Mouse (Mus musculus) frontal cortex, adult 2 months (tissue): ENCODE measurements around the gene Arsb. TPM values are rescaled to one million over a fixed set of nuclear protein-coding genes. Genes with fewer than 3 reads are reported as not detected.
A peak's percentile ranks its signal among the peaks of the same experiment; 100 is the strongest.

Experiments used
- DNase-seq, 2 experiments: peaks; one replicate each; pipeline ENCODE4 v3.0.0; 2022; ENCODE audit warnings: low spot score in 1 of 2; ENCODE audit errors: extremely low spot score in 1 of 2
- polyA plus RNA-seq: library from polyadenylated mRNA; depleted of rRNA; stranded (reverse); fragments of >200 nt; gene quantifications from 2 replicates; pipeline ENCODE4 v1.2.3, GENCODE M21; 2012; rRNA removed

The Arsb gene
- polyA plus RNA-seq, result 77.5 and 82.4 TPM in 2 replicates

DNA sequence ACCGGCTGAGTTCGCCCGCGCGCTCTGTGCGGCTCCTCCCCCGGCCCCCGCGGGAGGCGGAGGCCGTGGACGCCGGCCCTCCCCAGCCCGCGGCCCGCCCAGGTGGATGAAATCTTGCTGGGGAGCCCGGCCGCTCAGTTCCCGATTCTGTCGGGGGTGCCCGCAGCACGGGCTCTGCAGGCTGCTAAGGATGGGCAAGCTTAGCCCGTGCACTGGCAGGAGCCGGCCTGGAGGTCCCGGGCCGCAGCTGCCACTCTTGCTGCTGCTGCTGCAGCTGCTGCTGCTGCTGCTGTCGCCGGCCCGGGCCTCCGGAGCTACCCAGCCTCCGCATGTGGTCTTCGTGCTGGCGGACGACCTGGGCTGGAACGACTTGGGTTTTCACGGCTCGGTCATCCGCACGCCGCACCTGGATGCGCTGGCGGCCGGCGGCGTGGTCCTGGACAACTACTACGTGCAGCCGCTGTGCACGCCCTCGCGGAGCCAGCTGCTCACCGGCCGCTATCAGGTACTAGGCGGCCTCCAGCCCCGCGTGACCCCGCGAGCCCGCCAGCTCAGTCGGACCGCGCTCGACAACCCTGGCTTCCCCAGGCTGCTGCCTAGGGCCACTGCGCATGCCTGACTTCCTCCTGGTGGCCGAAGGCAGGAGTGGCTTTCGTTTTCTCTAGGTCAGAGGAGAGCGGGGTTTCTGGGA, at the start of gene Arsb:
Gene Arsb, plus strand, starts transcription at position 43 of the 691 bp plus-strand sequence.
- DNase-seq, result peak; percentile 38 to 79

DNA sequence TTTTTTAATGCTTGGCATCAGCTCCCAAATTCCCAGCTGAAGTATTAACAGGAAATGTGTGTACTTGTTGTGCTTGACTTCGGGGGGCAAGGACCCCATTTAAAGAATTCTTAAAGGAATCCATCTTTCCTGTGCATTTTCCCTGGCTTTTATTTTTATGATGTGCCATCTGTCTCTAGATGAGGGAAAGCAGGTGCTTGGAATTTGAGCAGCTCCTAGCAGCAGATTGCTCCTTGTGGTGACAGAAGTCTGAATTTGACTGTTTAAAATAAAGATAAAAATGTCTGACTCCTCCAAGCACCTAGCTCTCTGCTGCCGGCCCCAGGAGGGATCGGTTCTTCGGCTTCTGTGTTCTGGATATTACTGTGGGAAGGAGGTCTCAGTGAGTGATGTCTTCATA, 49.5 kb upstream of the Arsb start:
- peak in 1 of 2 experiments; percentile 57 for DNase-seq

DNA sequence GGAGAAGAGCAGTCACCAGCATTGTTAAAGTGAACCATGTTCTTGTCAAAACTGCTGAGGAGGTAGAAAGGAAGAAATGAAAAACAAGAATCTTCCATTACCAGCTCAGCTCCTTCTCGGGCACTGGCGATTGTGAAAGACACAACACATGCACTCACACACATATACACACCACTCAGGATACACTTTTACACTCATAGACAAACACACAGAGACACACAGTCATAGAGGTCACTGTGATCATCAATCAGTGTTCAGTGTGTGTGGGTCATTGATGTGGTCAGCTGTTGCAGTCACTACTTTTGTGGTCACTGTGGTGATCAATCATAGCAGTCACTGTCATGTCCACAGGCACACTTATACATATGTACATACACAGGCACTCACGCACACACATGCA, 48.0 kb upstream of the Arsb start:
- no peak for DNase-seq

GRCm38 (mm10) chr13:93724206-93724605, 47.2 kb upstream of the Arsb start:
- peak in 1 of 2 experiments; percentile 45 for DNase-seq

DNA sequence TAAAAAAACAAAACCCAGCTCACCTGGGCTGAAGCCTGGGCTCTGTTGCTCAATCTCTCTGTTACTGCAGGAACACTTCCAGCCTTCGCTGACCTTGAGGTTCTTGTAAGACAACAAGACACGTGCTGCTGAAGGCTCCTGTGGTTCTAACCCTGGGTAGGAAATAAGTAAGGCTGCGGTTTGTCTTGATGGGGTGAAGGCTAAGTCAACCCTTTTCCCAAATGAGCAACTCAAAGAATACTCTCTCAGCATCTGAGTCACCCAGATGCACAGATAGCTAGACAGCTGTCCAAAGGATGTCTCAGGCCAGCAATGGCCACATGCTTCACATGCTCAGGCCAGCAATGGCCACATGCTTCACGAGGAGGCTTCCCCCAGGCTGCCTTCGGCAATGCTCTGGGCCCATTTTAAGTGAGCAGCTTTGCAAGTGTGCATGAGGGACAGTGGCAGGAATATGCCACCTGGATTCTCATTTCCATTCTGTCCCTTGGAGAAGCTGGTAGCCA, 36.2 kb upstream of the Arsb start:
- no peak for DNase-seq

- DNase-seq, result no peak
Observed at GRCm38 (mm10) chr13:93744118-93744517, 27.3 kb upstream of the Arsb start.

DNA sequence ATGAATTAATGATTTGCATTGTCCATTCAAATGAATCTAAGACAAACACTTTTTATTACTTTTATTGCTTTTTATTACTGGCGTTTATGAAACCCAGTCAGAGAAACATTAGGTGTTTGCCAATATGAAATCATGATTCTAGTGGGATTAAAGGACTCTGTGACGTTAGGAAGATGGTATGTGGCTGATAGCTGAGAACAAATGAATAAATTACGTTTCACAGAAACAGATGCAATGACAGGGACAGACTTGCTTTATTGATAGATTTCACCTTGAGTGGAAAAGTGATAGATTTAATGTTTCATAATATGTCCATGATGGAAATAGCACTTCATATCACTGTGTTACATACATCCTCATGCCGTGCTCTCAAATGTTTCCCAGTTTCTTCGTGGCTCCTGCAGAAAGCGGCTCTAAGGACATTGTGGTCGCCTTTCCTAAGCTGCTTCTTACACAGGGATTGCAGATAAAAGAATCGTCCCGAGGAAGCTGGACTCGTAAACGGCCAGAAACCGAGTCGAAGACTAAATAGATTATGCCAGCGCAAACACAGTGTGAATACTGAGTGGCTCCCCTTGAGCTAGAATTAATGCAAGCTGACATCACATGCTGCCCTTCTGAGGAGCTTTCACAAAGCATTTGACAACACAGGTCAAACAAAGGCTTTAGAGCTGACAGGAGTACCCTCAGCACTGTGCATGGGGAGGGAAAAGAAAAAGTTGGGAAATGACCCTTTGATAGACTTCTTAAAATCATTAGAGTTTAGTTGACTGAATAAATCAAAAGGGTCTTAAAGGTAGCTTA, 18.6 kb upstream of the Arsb start:
- no peak for DNase-seq

GRCm38 (mm10) chr13:93755084-93755483, 16.3 kb upstream of the Arsb start:
- no peak for DNase-seq

DNA sequence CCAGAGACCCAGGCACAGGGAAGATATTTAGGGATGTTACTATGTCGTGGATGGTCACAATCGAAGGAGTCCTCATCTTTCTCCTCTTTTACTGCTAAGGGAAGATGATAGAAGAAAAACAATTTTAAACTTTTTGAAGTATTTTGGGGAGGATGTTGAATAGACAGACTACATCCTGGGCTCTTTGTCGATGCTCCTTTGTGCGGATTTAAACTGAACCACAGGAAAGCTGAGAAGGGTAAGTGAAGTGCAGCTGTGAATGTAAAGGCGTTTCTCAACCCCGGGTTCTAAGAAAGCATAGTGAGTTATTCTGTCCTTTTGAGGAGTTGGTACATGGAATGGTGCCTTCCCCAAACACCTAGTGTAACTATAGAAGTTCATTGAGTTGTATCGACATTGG, 14.8 kb upstream of the Arsb start:
- DNase-seq, result no peak

DNA sequence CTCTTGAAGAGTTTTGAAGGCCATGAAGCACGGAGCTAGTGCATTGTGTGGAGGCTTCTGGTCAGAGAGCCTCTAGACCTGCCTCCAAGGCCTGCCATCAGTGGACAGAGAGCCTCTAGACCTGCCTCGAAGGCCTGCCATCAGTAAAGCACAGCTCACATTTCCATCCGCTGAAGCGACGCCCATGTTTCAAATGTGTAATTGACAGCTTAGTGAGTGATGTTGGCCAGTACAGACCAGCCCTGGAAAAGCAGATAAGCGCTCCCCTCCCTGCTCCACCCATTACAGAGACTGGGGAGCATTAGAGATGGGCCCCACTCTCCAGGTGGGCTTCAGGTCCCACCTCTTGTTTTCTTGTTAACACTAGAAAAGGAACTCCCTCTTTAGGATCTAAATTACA, 13.9 kb upstream of the Arsb start:
- no peak for DNase-seq

GRCm38 (mm10) chr13:93758149-93758898, 13.1 kb upstream of the Arsb start:
- no peak for DNase-seq

- no peak for DNase-seq
Observed at GRCm38 (mm10) chr13:93761831-93762230, 9.6 kb upstream of the Arsb start.

DNA sequence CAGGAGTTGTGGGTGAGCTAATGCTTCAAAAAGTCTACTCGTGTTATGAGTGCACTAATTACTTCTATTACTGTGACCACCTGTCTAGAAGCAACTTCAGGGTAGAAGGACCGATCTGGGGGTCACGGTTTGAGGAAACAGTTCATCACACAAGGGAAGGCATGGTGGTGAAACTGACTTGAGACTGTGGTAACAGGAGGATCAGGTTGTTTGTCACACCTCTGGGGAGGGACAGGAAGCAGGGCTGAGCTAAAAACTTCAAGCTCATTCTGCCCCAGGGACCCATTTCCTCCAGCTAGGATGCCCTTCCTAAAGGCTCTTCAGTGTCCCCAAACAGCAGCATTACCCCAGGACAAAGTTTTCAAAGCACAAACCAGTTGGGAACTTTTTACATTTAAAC, 8.6 kb upstream of the Arsb start:
- no peak for DNase-seq

GRCm38 (mm10) chr13:93764321-93764973, 7.0 kb upstream of the Arsb start:
- no peak for DNase-seq

GRCm38 (mm10) chr13:93771031-93771587, 321 bp upstream of the Arsb start:
- DNase-seq, result no peak

GRCm38 (mm10) chr13:93772279-93772636, 828 bp downstream of the Arsb start:
- no peak for DNase-seq

- peak in 1 of 2 experiments; percentile 48 for DNase-seq
Observed at GRCm38 (mm10) chr13:93772861-93773260, 1.4 kb downstream of the Arsb start.

- no peak for DNase-seq
Observed at GRCm38 (mm10) chr13:93773704-93774315, 2.4 kb downstream of the Arsb start.

DNA sequence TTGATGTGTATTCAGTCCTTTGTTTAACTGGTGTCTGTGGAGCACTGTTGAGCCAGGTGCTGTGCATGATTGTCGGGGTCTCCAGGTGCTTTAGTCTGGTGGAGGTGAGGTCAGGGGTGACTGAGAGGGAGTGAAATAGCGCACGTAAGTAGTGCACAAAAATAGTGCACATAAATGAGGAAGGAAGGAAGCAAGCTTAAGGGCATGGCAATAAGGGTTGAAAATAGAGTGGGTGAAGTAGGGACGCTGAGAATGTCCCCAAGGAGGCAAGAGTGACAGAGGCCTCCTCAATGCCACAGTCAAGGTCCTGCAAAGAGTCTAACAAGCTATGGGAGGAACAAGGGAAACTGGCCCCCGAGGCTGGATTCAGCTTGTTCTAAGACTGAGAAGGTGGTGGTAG, 11.4 kb downstream of the Arsb start:
- DNase-seq, result no peak

- DNase-seq, result no peak
Observed at GRCm38 (mm10) chr13:93785329-93785728, 13.9 kb downstream of the Arsb start.
